Mouse (Mus musculus): Measurements from ENCODE around the gene Slc12a3. TPM values are rescaled to one million over a fixed set of nuclear protein-coding genes. Genes with fewer than 3 reads are reported as not detected.

Gene Slc12a3
- total and polyA plus RNA-seq, 3 experiments: 0.17 TPM; not detected in 2

- no peaks in the 10 kb centered on the region for H3K79me2 ChIP-seq (replicated peaks; ENCODE audit: control insufficient read depth, extremely low read depth, insufficient read depth, poor library complexity, severe bottlenecking)
- H3K27ac ChIP-seq (ENCODE audit: insufficient read depth, low read depth): no peak overlapping the region
- dilution Hi-C loops (cut with MboI; ENCODE audit: extremely low pct_ligation_motif_present, extremely low pct_unique_long_range_greater_than_20kb, low sequenced_read_pairs): no loop called here
- no peaks in the 10 kb centered on the region for H3K27me3 ChIP-seq (replicated peaks)
- no peak overlapping the region for H3K4me3 ChIP-seq (replicated peaks in 1 of 3; ENCODE audit: low read depth in 2 of 3, low read length in 2 of 3, poor library complexity in 1 of 3)
- TF ChIP-seq KAT2A (IDR thresholded peaks at IDR 0.05; ENCODE audit: insufficient replicate concordance, low read length) (no peak), USF2 (conservative IDR thresholded peaks at IDR 0.05; ENCODE audit: low read depth, low read length) (no peak), MAX (IDR thresholded peaks at IDR 0.05; ENCODE audit: low read length) (no peak), GABPA (IDR thresholded peaks at IDR 0.05; ENCODE audit: insufficient replicate concordance, low read depth, low read length) (no peak), NELFE (IDR thresholded peaks at IDR 0.05; ENCODE audit: low read depth, low read length) (no peak), IRF4 (IDR thresholded peaks at IDR 0.05; ENCODE audit: low read depth, low read length) (no peak), POLR2A (IDR thresholded peaks at IDR 0.05; ENCODE audit: low read depth, low read length) (no peak)
- H3K36me3 ChIP-seq (replicated peaks in 1 of 2; ENCODE audit: control insufficient read depth in 1 of 2, insufficient read depth in 1 of 2, low read length in 1 of 2): peaks cover 29 to 77% of the 10 kb centered on the region in 2 experiments
- no peak overlapping the region for H3K4me2 ChIP-seq (ENCODE audit: insufficient read depth, low read depth, poor library complexity, severe bottlenecking)
- DNase-seq (ENCODE audit: extremely low read depth): no peak
- peaks cover 2 to 5% of the 10 kb centered on the region in 2 experiments; a peak in 1 of 4 replicates for H3K4me1 ChIP-seq (ENCODE audit: control insufficient read depth in 1 of 2, insufficient read depth in 2 of 2)
- in situ Hi-C loops (cut with MboI; ENCODE audit: low pct_ligation_motif_present, low pct_unique_long_range_greater_than_20kb, low sequenced_read_pairs): no loop called here
- no peak overlapping the region for H3K9ac ChIP-seq (ENCODE audit: insufficient read depth, low read depth)
- no peaks in the 10 kb centered on the region for H3K9me3 ChIP-seq (replicated peaks; ENCODE audit: low read length)
These were observed 38.4 kb upstream of the Slc12a3 start for GRCm38 (mm10) chr8:94290606-94291005.

- Histone ChIP-seq H3K9me3 (replicated peaks; ENCODE audit: low read length) (no peaks in the 10 kb centered on the region), H3K4me2 (ENCODE audit: insufficient read depth, low read depth, poor library complexity, severe bottlenecking) (no peak overlapping the region), H3K27ac (ENCODE audit: insufficient read depth, low read depth) (no peak overlapping the region), H3K27me3 (replicated peaks) (no peaks in the 10 kb centered on the region), H3K79me2 (replicated peaks; ENCODE audit: control insufficient read depth, extremely low read depth, insufficient read depth, poor library complexity, severe bottlenecking) (no peaks in the 10 kb centered on the region), H3K4me3 (replicated peaks in 1 of 3; ENCODE audit: low read depth in 2 of 3, low read length in 2 of 3, poor library complexity in 1 of 3) (no peak overlapping the region), H3K4me1 (ENCODE audit: control insufficient read depth in 1 of 2, insufficient read depth in 2 of 2) (peaks cover 2 to 5% of the 10 kb centered on the region in 2 experiments; a peak in 1 of 4 replicates), H3K36me3 (replicated peaks in 1 of 2; ENCODE audit: control insufficient read depth in 1 of 2, insufficient read depth in 1 of 2, low read length in 1 of 2) (peaks cover 32 to 78% of the 10 kb centered on the region in 2 experiments), H3K9ac (ENCODE audit: insufficient read depth, low read depth) (no peak overlapping the region)
- dilution Hi-C loops (cut with MboI; ENCODE audit: extremely low pct_ligation_motif_present, extremely low pct_unique_long_range_greater_than_20kb, low sequenced_read_pairs) (no loop called here), in situ Hi-C loops (cut with MboI; ENCODE audit: low pct_ligation_motif_present, low pct_unique_long_range_greater_than_20kb, low sequenced_read_pairs) (no loop called here)
- no peak for DNase-seq (ENCODE audit: extremely low read depth)
- no peak for TF ChIP-seq ZC3H11A (IDR thresholded peaks at IDR 0.05; ENCODE audit: low read depth, low read length)
- no peak for TF ChIP-seq NELFE (IDR thresholded peaks at IDR 0.05; ENCODE audit: low read depth, low read length)
- TF ChIP-seq PAX5 (IDR thresholded peaks at IDR 0.05; ENCODE audit: low read length): no peak
- no peak for TF ChIP-seq CHD2 (IDR thresholded peaks at IDR 0.05; ENCODE audit: low read length)
- no peak for TF ChIP-seq ELF1 (IDR thresholded peaks at IDR 0.05; ENCODE audit: low read depth, low read length)
- TF ChIP-seq KAT2A (IDR thresholded peaks at IDR 0.05; ENCODE audit: insufficient replicate concordance, low read length): no peak
- no peak for TF ChIP-seq ZKSCAN1 (IDR thresholded peaks at IDR 0.05; ENCODE audit: borderline replicate concordance, low read depth, low read length)
- no peak for TF ChIP-seq SMC3 (IDR thresholded peaks at IDR 0.05; ENCODE audit: low read depth, low read length)
- no peak for TF ChIP-seq MYC (IDR thresholded peaks at IDR 0.05; ENCODE audit: low read depth, low read length)
- no peak for TF ChIP-seq MEF2A (IDR thresholded peaks at IDR 0.05; ENCODE audit: borderline replicate concordance, low read depth, low read length)
- no peak for TF ChIP-seq CHD1 (IDR thresholded peaks at IDR 0.05; ENCODE audit: low read depth, low read length)
- no peak for TF ChIP-seq E2F4 (IDR thresholded peaks at IDR 0.05; ENCODE audit: insufficient replicate concordance, low read depth, low read length)
- no peak for TF ChIP-seq NRF1 (IDR thresholded peaks at IDR 0.05; ENCODE audit: low read depth, low read length)
- TF ChIP-seq HCFC1 (IDR thresholded peaks at IDR 0.05; ENCODE audit: low read depth, low read length): no peak
- TF ChIP-seq ZNF384 (IDR thresholded peaks at IDR 0.05; ENCODE audit: low read depth, low read length): no peak
- TF ChIP-seq TBP (conservative IDR thresholded peaks at IDR 0.05; ENCODE audit: low read depth, low read length): no peak
- no peak for TF ChIP-seq MAX (IDR thresholded peaks at IDR 0.05; ENCODE audit: low read length)
These were observed 36.9 kb upstream of the Slc12a3 start for GRCm38 (mm10) chr8:94292072-94292471.

All from CH12.LX (cell line).